Mouse (Mus musculus) CD8-positive naive resting alpha-beta T cell, adult 2 months (primary cell): ENCODE data around the gene Ikzf4.
A peak's percentile ranks its signal among the peaks of the same experiment; 100 is the strongest.
"Not testable (repeated sequence)": the region's sequence is repeated elsewhere in the genome, so short reads cannot be mapped to it uniquely, and the experiment has no call there.

ENCODE experiments used
- DNase-seq, 2 experiments: peaks; one replicate each; pipeline ENCODE4 v3.0.0; 2022; ENCODE audit warnings: low read depth in 2 of 2, low spot score in 2 of 2

The Ikzf4 gene

GRCm38 (mm10) chr10:128640891-128641290 lies 4.9 kb downstream of the Ikzf4 start:
- DNase-seq = no peak

GRCm38 (mm10) chr10:128639999-128640398 lies 5.8 kb downstream of the Ikzf4 start:
- DNase-seq = no peak

- peak; percentile 64 to 68 for DNase-seq
These were observed 8.8 kb downstream of the Ikzf4 start for GRCm38 (mm10) chr10:128637011-128637410.

GRCm38 (mm10) chr10:128636561-128636960 lies 9.2 kb downstream of the Ikzf4 start:
- DNase-seq = peak; percentile 21 to 56

GRCm38 (mm10) chr10:128635697-128636096 lies 10.1 kb downstream of the Ikzf4 start:
- no peak for DNase-seq

- DNase-seq = no peak
These were observed 14.2 kb downstream of the Ikzf4 start for GRCm38 (mm10) chr10:128631571-128631970.

GRCm38 (mm10) chr10:128630306-128630705 lies 15.5 kb downstream of the Ikzf4 start:
- DNase-seq = not testable (repeated sequence)

GRCm38 (mm10) chr10:128629746-128630145 lies 16.0 kb downstream of the Ikzf4 start:
- no peak for DNase-seq

GRCm38 (mm10) chr10:128627398-128628317 lies 18.1 kb downstream of the Ikzf4 start:
- DNase-seq = no peak

- DNase-seq = peak; percentile 88 to 90
These were observed 19.2 kb downstream of the Ikzf4 start, which contains the start of gene Rps26 for GRCm38 (mm10) chr10:128626311-128627310. Rps26 (minus strand) TSS chr10:128626747.

- no peak for DNase-seq
These were observed 20.4 kb downstream of the Ikzf4 start for GRCm38 (mm10) chr10:128625287-128625894.

- not testable (repeated sequence) for DNase-seq
These were observed 22.6 kb downstream of the Ikzf4 start for GRCm38 (mm10) chr10:128623106-128623613.

GRCm38 (mm10) chr10:128622702-128623101 lies 23.1 kb downstream of the Ikzf4 start:
- DNase-seq = no peak

GRCm38 (mm10) chr10:128621986-128622520 lies 23.7 kb downstream of the Ikzf4 start:
- DNase-seq = no peak

- no peak for DNase-seq
These were observed 25.6 kb downstream of the Ikzf4 start for GRCm38 (mm10) chr10:128620241-128620640.

GRCm38 (mm10) chr10:128619148-128619547 lies 26.6 kb downstream of the Ikzf4 start:
- DNase-seq = not testable (repeated sequence)

- no peak for DNase-seq
These were observed 27.2 kb downstream of the Ikzf4 start for GRCm38 (mm10) chr10:128618570-128618969.

GRCm38 (mm10) chr10:128615798-128616448 lies 29.9 kb downstream of the Ikzf4 start:
- not testable (repeated sequence) for DNase-seq

- no peak for DNase-seq
These were observed 30.9 kb downstream of the Ikzf4 start for GRCm38 (mm10) chr10:128614934-128615333.

GRCm38 (mm10) chr10:128613820-128614219 lies 32.0 kb downstream of the Ikzf4 start:
- not testable (repeated sequence) for DNase-seq
